Mouse (Mus musculus): Measurements from ENCODE around the gene Rnf168.

Gene Rnf168

DNA sequence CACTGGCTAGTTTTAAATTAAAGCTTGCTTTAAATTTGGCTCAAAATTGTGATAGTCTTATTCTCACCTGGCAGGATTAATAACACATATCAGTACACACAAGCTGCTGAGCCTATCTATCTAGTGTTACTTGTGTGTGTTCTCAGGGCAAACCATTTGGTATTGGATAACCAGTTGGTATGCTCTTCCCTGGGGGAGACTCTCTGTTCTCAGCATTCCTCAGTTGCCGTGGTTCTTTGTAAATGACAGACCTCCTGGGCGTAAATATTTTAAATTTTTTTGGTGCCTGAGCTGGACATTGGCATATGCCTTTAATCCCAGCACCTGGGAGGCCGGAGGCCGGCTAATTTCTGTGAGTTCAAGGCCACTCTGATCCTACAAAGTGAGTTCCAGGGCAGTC lies 35.6 kb downstream of the Rnf168 start:
- DNase-seq (ENCODE audit: low spot score in 2 of 2): no peak

DNA sequence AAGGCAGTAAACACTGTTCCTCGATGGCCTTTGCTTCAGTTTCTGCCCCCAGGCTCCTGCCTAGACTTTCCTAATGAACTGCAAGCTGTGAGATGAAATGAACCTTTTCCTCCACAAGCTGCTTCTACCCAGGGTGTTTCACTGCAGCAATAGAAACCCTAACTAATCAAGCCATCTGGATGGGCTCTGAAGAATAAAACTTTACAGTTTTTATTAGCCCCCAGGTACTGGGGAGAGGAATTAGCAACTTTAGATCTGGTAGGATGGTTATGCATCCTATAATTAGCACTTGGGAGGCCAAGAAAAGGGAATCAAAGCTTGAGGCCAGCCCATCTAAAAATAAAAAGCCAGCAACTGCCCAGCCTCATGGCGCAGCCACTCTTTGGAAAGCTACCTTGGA lies 39.3 kb downstream of the Rnf168 start:
- DNase-seq (ENCODE audit: low spot score in 2 of 2): no peak

DNA sequence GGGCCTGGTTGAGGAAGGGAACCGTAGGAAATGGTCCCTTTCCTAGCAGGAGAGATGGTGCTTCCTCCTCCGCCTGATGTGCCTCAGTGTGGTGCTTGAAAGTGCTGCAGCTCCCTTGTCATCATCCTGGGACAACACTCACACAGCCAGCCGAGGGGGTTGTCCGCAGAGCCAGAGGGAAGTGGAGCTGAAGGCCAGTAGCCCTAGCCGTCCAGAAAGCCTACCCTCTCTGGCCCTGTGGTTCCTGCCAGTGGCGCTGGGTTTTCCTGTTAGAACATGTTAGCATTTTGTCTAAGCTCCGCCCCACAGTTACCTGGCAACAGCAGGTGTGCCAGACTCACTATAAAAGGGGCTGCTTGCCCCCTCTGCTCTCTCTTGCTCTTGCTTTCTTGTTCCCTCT lies 46.7 kb downstream of the Rnf168 start:
- peak in 1 of 2 experiments; percentile 6 for DNase-seq (ENCODE audit: low spot score in 2 of 2)

DNA sequence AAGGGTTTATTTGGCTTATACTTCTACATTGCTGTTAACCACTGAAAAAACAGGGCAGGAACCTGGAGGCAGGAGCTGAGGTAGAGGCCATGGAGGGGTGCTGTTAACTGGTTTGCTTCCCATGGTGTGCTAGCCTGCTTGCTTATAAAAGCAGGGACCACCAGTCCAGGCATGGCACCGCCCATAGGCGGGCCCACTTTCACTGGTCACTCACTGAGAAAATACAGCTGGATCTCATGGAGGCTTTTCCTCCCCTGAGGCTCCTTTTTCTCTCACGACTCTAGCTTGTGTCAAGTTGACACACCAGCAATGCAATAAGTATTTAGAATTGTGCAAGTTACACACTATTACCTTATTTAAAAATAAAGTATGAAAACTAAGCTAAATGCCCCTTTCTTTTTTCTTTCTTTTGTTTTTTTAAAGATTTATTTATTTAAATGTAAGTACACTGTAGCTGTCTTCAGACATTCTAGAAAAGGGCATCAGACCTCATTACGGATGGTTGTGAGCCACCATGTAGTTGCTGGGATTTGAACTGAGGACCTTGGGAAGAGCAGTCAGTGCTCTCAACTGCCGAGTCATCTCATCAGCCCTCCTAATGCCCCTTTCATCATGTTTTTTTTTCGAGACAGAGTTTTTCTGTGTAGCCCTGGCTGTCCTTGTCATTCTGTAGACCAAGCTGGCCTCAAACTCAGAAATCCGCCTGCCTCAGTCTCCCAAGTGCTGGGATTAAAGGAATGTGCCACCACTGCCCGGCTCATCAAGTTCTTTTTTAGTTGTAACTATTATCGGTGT lies 53.8 kb downstream of the Rnf168 start:
- DNase-seq (ENCODE audit: low spot score in 2 of 2): no peak

DNA sequence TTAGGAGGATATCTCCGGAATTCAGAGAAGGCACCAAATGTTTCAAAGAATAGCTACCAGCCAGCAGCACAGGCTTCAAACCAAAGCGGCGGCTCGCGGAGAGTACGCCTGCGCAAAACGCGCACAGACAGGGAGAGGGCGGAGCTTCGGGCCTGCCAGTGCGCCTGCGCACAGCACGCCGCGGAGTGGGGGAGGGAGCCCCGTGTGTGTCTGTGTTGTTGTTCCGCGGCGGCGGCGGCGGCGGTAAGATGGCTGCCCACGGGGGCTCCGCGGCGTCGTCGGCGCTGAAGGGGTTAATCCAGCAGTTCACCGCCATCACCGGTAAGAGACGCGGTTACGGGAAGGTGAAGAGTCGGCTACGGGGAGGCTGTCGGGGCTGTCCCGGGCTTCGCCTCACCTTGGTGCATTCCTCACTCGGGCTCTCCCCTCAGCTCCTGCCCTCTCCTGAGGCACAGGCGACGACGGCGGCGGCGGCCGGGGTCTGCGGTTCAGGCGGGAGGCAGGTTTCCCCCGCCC lies 54.8 kb downstream of the Rnf168 start, which contains the start of gene Ubxn7:
Gene Ubxn7 (plus strand): TSS at position 218 of the 516 bp plus-strand sequence.
- peak; percentile 97 for DNase-seq (ENCODE audit: low spot score in 2 of 2)

DNA sequence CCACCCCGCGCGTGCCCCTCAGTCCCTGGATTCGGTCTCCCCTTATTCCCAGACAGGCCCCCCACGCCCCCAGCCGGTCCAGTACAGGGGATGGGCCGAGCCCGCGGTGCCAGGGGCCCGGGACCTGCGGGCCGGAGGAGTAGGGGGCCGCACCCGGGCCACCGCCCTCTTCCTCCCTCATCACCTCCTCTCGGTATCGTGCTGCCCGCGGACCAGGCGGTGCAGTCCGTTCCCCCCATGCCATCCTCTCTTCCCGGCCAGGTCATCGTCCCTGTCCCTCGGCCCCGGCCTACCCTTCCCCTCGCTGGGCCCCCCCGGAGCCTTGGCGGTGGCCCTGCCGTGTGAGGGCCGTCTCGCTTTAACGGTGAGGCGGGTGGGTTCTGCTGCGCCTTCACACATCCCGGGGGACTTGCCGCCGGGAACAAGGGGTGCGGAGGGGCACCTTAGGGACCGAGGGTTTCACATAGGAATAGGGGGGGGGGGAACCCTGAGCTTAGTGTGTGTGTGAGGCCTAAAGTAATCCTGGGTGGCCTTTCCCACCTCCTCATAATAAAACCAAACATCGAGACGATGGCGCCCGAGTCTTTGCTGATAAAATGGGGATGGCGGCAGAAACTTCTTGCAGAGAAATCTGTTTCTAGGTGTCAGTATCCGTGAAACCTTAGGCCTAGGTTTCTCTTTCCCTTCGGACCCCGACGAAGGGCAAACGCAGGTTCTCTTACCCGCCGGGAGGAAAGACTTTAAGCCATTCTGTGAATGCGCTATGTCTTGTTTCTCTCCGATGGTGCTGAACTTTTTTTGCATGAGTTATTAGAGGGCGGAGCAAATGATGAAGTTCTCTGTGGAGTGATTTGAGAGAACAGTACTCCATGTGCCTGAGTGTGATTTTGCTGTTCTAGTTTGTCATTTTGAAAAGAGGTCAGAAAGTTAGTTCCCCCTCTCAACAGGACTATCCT lies 55.6 kb downstream of the Rnf168 start:
- DNase-seq (ENCODE audit: low spot score in 2 of 2): peak; percentile 28

DNA sequence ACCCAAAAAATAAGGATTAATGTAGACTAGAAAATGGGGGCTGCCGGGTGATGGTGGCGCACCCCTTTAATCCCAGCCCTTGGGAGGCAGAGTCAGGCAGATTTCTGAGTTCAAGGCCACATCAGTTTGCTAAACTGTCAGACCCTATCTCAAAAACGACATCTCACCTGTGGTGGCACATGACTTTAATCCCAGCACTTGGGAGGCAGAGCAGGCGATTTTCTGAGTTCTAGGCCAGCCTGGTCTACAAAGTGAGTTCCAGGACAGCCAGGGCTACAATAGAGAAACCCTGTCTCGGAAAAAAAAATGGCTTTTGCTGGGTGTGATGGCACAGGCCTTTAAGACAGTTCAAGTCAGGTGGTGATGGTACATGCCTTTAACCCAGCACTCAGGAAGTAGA lies 57.9 kb downstream of the Rnf168 start:
- DNase-seq (ENCODE audit: low spot score in 2 of 2): no peak

DNA sequence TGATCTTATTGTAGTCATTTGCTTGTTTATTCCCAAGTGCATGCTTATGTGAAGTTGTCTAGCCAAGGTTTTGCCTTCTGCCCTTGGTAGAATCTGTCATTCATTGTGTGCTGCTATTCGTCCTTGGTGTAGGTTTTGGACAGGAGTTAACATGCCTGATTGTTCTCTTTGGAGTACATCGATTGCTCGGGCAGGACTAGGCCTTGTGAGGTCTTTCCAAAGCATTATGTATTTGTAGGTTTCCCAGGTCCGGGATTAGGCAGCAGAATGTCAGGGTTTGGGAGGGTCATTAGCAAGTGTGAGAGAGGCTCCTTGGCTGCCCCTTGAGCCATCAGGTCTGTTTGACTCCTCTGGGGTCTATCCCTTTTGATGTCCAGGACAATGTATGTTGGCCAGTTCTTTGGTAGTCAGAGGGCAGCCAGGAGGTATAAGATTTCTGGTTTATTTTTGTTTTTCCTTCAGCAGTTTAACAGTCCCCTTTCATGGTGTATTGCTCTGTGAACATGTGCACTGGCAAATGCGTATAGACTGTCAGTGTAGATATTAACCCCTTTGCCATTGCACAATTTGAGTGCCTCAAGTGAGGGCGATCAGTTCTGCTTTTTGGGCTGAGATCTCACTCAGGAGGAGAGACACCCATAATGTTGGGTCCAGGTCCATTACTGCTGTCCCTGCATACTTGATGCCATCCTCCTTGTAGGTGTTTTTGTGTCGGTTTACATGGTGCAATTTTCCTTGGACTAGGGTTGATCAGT lies 58.9 kb downstream of the Rnf168 start:
- no peak for DNase-seq (ENCODE audit: low spot score in 2 of 2)

DNA sequence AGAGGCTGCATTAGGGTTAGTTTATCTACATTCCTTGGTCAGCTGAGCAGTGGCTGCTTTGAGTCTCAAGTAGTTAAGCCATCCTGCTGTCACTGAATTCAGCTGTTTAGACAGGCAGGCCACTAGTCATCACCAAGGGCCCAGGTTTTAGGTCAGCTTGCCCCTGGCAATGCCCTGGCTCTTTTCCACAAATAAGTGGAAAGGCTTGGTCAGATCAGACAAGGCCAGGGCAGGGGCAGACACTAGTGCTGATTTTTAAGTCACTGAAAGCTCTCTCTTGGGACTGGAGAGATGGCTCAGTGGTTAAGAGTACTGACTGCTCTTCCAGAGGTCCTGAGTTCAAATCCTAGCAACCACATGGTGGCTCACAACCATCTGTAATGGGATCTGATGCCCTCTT lies 59.7 kb downstream of the Rnf168 start:
- DNase-seq (ENCODE audit: low spot score in 2 of 2): no peak

DNA sequence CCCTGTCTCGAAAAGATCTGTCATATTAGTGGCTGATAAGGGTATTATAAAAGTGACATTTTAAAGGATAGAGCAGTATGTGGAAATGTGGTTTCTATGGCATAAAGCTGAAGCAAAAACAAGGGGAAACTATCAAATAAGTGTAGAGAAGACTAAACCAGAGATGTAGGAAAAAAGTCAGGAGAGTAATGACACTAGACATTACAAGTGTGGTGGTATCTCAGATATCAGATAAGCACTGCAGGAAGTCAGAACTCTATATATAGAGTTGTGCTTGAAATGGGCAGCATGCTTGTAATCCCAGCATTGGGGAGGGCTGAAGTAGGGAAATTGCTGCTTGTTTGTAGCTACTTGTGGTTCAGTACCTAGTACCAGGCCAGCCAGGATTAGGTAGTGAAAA lies 63.2 kb downstream of the Rnf168 start:
- no peak for DNase-seq (ENCODE audit: low spot score in 2 of 2)

DNA sequence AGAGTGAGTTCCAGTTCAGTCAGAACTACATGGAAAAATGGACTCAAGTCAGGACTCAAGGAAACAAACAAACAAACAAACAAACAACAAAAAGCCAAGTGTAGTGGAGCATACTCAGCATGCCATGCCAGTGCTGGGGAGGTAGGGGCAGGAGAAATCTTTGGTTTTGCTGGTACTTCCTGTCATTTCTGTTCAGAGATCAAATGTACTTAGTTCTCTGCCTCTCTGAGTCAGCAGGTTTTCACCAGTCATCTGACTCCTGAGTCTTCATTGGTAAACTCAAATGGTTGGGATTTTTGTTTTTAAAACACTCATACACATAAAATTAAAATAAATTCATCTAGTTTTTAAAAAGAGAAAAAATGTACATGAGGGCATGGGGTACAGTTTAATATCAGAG lies 68.3 kb downstream of the Rnf168 start:
- no peak for DNase-seq (ENCODE audit: low spot score in 2 of 2)

DNA sequence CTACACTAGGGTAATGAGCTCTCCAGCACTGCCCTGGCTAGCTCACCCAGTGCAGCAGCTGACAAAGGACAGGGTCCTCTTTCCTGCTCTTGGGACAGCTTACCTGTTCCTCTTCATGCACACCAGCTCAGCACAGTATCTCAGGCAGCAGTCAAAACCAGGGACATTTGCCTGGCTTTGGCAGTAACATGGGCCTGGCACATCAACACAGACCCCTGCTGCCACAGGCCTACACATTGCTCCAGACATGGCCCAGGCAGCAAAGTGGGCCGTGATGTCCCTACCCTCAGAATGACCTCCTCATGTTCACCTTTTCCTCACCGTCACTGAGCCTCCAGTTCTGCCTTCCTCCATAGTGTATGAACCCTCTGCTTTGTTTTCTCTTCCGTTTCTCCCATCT lies 73.5 kb downstream of the Rnf168 start:
- no peak for DNase-seq (ENCODE audit: low spot score in 2 of 2)

Measured in right cerebral cortex, adult 2 months (tissue).